Mouse (Mus musculus) thymus, adult 2 months (tissue): Measurements from ENCODE around the gene Mbtps2. TPM values are rescaled to one million over a fixed set of nuclear protein-coding genes. Genes with fewer than 3 reads are reported as not detected.

ENCODE experiments used
- DNase-seq: peaks from one replicate; pipeline ENCODE4 v3.0.0; 2021
- H3K27ac ChIP-seq: fragments of 200-500 bp; 2 replicates; pipeline ENCODE4 v1.5.1; 2012; ENCODE audit warnings: low read length, control low read depth; ENCODE audit not compliant: control insufficient read depth, insufficient read depth
- H3K27me3 ChIP-seq: fragments of 200-500 bp; 2 replicates; pipeline ENCODE4 v1.6.1; 2012; ENCODE audit warnings: mild to moderate bottlenecking, low read length, moderate library complexity, mixed read lengths; ENCODE audit not compliant: control insufficient read depth, insufficient read depth
- H3K36me3 ChIP-seq: fragments of 200-500 bp; 2 replicates; pipeline ENCODE4 v1.6.1; 2012; ENCODE audit warnings: mild to moderate bottlenecking, low read length, moderate library complexity; ENCODE audit not compliant: control insufficient read depth, insufficient read depth
- H3K4me1 ChIP-seq: fragments of 200-500 bp; replicated peaks from 2 replicates; pipeline ENCODE4 v1.6.1; 2012; ENCODE audit warnings: low read length; ENCODE audit not compliant: control insufficient read depth, insufficient read depth
- H3K4me3 ChIP-seq: fragments of 200-500 bp; 2 replicates; pipeline ENCODE4 v1.5.1; 2012; ENCODE audit warnings: mild to moderate bottlenecking, low read length, control low read depth, moderate library complexity; ENCODE audit not compliant: control insufficient read depth, insufficient read depth
- CTCF ChIP-seq: fragments of 200-500 bp; IDR thresholded peaks from 2 replicates; pipeline ENCODE4 v1.5.1; 2012; ENCODE audit warnings: mild to moderate bottlenecking, control low read depth, low read length, moderate library complexity, borderline replicate concordance; ENCODE audit not compliant: control insufficient read depth, poor library complexity, insufficient read depth; ENCODE audit errors: extremely low read depth
- POLR2A ChIP-seq: fragments of 200-500 bp; IDR thresholded peaks from 2 replicates; pipeline ENCODE4 v1.6.1; 2012; ENCODE audit warnings: mild to moderate bottlenecking, low read length, control low read depth, moderate library complexity; ENCODE audit not compliant: control insufficient read depth, poor library complexity, insufficient read depth; ENCODE audit errors: extremely low read depth
- WGBS: fragments of 180-500 bp; shearing (Covaris S2); methylation state at CpG from one replicate; pipeline ENCODE4 v1.1.7; 2018; 5-methylcytosine and 5-hydroxymethylcytosine counted together
- polyA plus RNA-seq: library from polyadenylated mRNA; depleted of rRNA; stranded (reverse); fragments of >200 nt; gene quantifications from 2 replicates; pipeline ENCODE4 v1.2.3, GENCODE M21; 2012; rRNA removed

The Mbtps2 gene
- 13.3 and 17.7 TPM in 2 replicates for polyA plus RNA-seq

- under 1% methylated on average over 54 of the region's 74 CpGs for WGBS
- no peaks in the 10 kb centered on the region for H3K27me3 ChIP-seq
Measured at GRCm38 (mm10) chrX:157598186-157598996, at the start of gene Mbtps2. Gene Mbtps2, minus strand, starts transcription at chrX:157598715.

GRCm38 (mm10) chrX:157646399-157646798, 47.9 kb upstream of the Mbtps2 start:
- H3K4me1 ChIP-seq: no peaks in the 10 kb centered on the region
- WGBS: 88% methylated on average over 1 of the region's 1 CpGs
- no peak for DNase-seq
- H3K27ac ChIP-seq: no peak overlapping the region
- no peak overlapping the region for H3K4me3 ChIP-seq
- TF ChIP-seq CTCF (no peak), POLR2A (no peak)
- no peaks in the 10 kb centered on the region for H3K27me3 ChIP-seq
- H3K36me3 ChIP-seq: no peaks in the 10 kb centered on the region

More at GRCm38 (mm10) chrX:157598186-157598996, at the start of gene Mbtps2:
- TF ChIP-seq POLR2A (peak; percentile 43; the same call in 1 of the 2 replicates), CTCF (no peak)
- Histone ChIP-seq H3K36me3 (no peaks in the 10 kb centered on the region), H3K4me3 (peak within 1 kb of the TSS; percentile 100), H3K27ac (peak within 1 kb of the TSS; percentile 91), H3K4me1 (peaks cover 4% of the 10 kb centered on the region)
- DNase-seq: peak; percentile 44

GRCm38 (mm10) chrX:157644700-157645099, 46.2 kb upstream of the Mbtps2 start:
- TF ChIP-seq CTCF: no peak
- no peak for TF ChIP-seq POLR2A

GRCm38 (mm10) chrX:157644300-157644699, 45.8 kb upstream of the Mbtps2 start:
- Histone ChIP-seq H3K4me3 (no peak overlapping the region), H3K27me3 (no peaks in the 10 kb centered on the region), H3K4me1 (no peaks in the 10 kb centered on the region), H3K27ac (no peak overlapping the region), H3K36me3 (no peaks in the 10 kb centered on the region)
- peak; percentile 34 for DNase-seq
- WGBS: 6% methylated on average over 3 of the region's 3 CpGs
- TF ChIP-seq POLR2A (no peak), CTCF (no peak)

More at GRCm38 (mm10) chrX:157644700-157645099, 46.2 kb upstream of the Mbtps2 start:
- Histone ChIP-seq H3K4me1 (no peaks in the 10 kb centered on the region), H3K27me3 (no peaks in the 10 kb centered on the region), H3K36me3 (no peaks in the 10 kb centered on the region), H3K4me3 (no peak overlapping the region), H3K27ac (no peak overlapping the region)
- 42% methylated on average over 4 of the region's 4 CpGs for WGBS
- no peak for DNase-seq

- H3K27me3 ChIP-seq: no peaks in the 10 kb centered on the region
- 85% methylated on average over 5 of the region's 5 CpGs for WGBS
- DNase-seq: no peak
- no peaks in the 10 kb centered on the region for H3K36me3 ChIP-seq
- TF ChIP-seq POLR2A: no peak
- TF ChIP-seq CTCF: no peak
- H3K4me3 ChIP-seq: no peak overlapping the region
- H3K27ac ChIP-seq: no peak overlapping the region
- H3K4me1 ChIP-seq: no peaks in the 10 kb centered on the region
Measured at GRCm38 (mm10) chrX:157642856-157643255, 44.3 kb upstream of the Mbtps2 start.

- H3K36me3 ChIP-seq: no peaks in the 10 kb centered on the region
- no peak for DNase-seq
- TF ChIP-seq POLR2A: no peak
- no peak for TF ChIP-seq CTCF
- H3K27me3 ChIP-seq: no peaks in the 10 kb centered on the region
- no peak overlapping the region for H3K27ac ChIP-seq
- WGBS: 88% methylated on average over 1 of the region's 1 CpGs
- no peaks in the 10 kb centered on the region for H3K4me1 ChIP-seq
- H3K4me3 ChIP-seq: no peak overlapping the region
Measured at GRCm38 (mm10) chrX:157637253-157637652, 38.7 kb upstream of the Mbtps2 start.
